8 mouse cellular contexts compared by ENCODE assay signal in genomic region chr3:105489607-105490006, GRCm38 (mm10). TPM values are rescaled to one million over a fixed set of nuclear protein-coding genes. Genes with fewer than 3 reads are reported as not detected.
DNase-seq lines count a peak whose midpoint lies in the region; ATAC-seq and TF ChIP-seq lines count a peak whose summit lies in the region.

No protein-coding gene starts in this region.

- H3K9me3 ChIP-seq in midbrain, embryonic 11.5 days (ENCODE audit: control insufficient read depth, low read length): no peaks in the 10 kb centered on the region

- H3K4me3 ChIP-seq in gastrocnemius, adult 2 months: no peak overlapping the region
- H3K4me3 ChIP-seq in midbrain, embryonic 11.5 days (ENCODE audit: low read depth, low read length): no peak overlapping the region

- peak; percentile 32 for DNase-seq in gastrocnemius, adult 2 months
- DNase-seq in gastrocnemius, postnatal 25 days: no peak
- peak; percentile 21 for DNase-seq in 3134 (ENCODE audit: extremely low read depth, insufficient read length, low spot score)
- peak; percentile 80 for DNase-seq in cerebellum, adult 9-11 months
- DNase-seq in heart, postnatal 4 days: peak; percentile 23
- peak; percentile 69 for DNase-seq in midbrain, embryonic 11.5 days (ENCODE audit: low spot score, missing footprints)
- DNase-seq in testis, postnatal 10 days (ENCODE audit: low spot score): no peak

- H3K9ac ChIP-seq in midbrain, embryonic 11.5 days (ENCODE audit: low read length): no peak overlapping the region

- no peak for ATAC-seq in midbrain, embryonic 11.5 days (ENCODE audit: low FRiP score)
- ATAC-seq in megakaryocyte-erythroid progenitor cell, adult 5-6 weeks (replicated peaks; ENCODE audit: low FRiP score, low TSS enrichment, poor library complexity, severe bottlenecking): no peak

- H3K4me2 ChIP-seq in midbrain, embryonic 11.5 days: no peak overlapping the region

- TF ChIP-seq CTCF in gastrocnemius, adult 2 months (IDR thresholded peaks at IDR 0.05): no peak

- no peaks in the 10 kb centered on the region for H3K27me3 ChIP-seq in midbrain, embryonic 11.5 days (ENCODE audit: control insufficient read depth, insufficient read depth, low read length)

- WGBS in midbrain, embryonic 11.5 days: 23% methylated on average over 4 of the region's 4 CpGs

- no peaks in the 10 kb centered on the region; the same call in 1 of the 2 replicates for H3K4me1 ChIP-seq in midbrain, embryonic 11.5 days (ENCODE audit: control insufficient read depth, insufficient read depth, low read length)

- no peak overlapping the region for H3K27ac ChIP-seq in gastrocnemius, adult 2 months
- no peak overlapping the region for H3K27ac ChIP-seq in midbrain, embryonic 11.5 days (ENCODE audit: low read depth, low read length)

- no peaks in the 10 kb centered on the region for H3K36me3 ChIP-seq in midbrain, embryonic 11.5 days (ENCODE audit: control insufficient read depth, insufficient read depth, low read length)

- intact Hi-C loops in gastrocnemius, adult 2 months (cut with DNase I): no loop called here

RNA-seq across cellular contexts. Expression of gene Kcnd3, which starts 37.5 kb away (rescaled TPM):
- total RNA-seq in gastrocnemius, adult 2 months (2021): under 1 TPM; 0.05 to 0.08 TPM
- under 1 TPM; 0.08 to 0.10 TPM for total RNA-seq in gastrocnemius, postnatal 25 days (2021)
- 1 to 10 TPM in 1 of 2 experiments, under 1 TPM in 1; 0.90 to 1.0 TPM for total RNA-seq in heart, postnatal 4 days (2021)
- 2.4 TPM in 2 replicates for polyA plus RNA-seq in midbrain, embryonic 11.5 days (2014; fragmentation: Nextera tagmentation; extraction: Ambion mirVana)
- not detected in 2 replicates for total RNA-seq in megakaryocyte-erythroid progenitor cell, adult 5-6 weeks (2014; fragmentation: Nextera tagmentation)
- not detected in 2 replicates for total RNA-seq in megakaryocyte-erythroid progenitor cell, adult 5-6 weeks (2017)

Comparison
In these comparisons a context has a peak if more than half of its experiments do, and no peak if none do; other contexts are left out.
1. DNase-seq: peak in gastrocnemius, adult 2 months (single experiment), 3134 (single experiment), cerebellum, adult 9-11 months (single experiment), heart, postnatal 4 days (single experiment) and midbrain, embryonic 11.5 days (single experiment); none in gastrocnemius, postnatal 25 days (single experiment) and testis, postnatal 10 days (single experiment).